Mouse (Mus musculus) liver, embryonic 11.5 days (tissue): ENCODE measurements around the gene Rad50. TPM values are rescaled to one million over a fixed set of nuclear protein-coding genes. Genes with fewer than 3 reads are reported as not detected.

Source experiments
- ATAC-seq: fragments of 200-750 bp; cut with Nextera tagmentation; replicated peaks from 2 replicates; pipeline ENCODE4 v1.8.0; 2017; ENCODE audit warnings: moderate number of reproducible peaks, mild to moderate bottlenecking, moderate TSS enrichment, moderate library complexity; ENCODE audit not compliant: low FRiP score
- DNase-seq: peaks from one replicate; pipeline ENCODE4 v3.0.0-alpha.2; 2017; ENCODE audit warnings: low spot score
- H3K27ac ChIP-seq: fragments of 300-500 bp; sonication (generic); 2 replicates; pipeline ENCODE4 v1.5.1; 2014; ENCODE audit warnings: mild to moderate bottlenecking, low read depth, low read length, control low read depth
- H3K27me3 ChIP-seq: fragments of 300-500 bp; sonication (generic); replicated peaks from 2 replicates; pipeline ENCODE4 v1.6.1; 2014; ENCODE audit warnings: low read length, mixed read lengths; ENCODE audit not compliant: control insufficient read depth, insufficient read depth
- H3K36me3 ChIP-seq: fragments of 300-500 bp; sonication (generic); 2 replicates; pipeline ENCODE4 v1.6.1; 2014; ENCODE audit warnings: mild to moderate bottlenecking, low read length, moderate library complexity, mixed read lengths; ENCODE audit not compliant: control insufficient read depth, insufficient read depth
- H3K4me1 ChIP-seq: fragments of 300-500 bp; sonication (generic); replicated peaks from 2 replicates; pipeline ENCODE4 v1.6.1; 2014; ENCODE audit warnings: low read length, mixed read lengths; ENCODE audit not compliant: control insufficient read depth, insufficient read depth
- H3K4me2 ChIP-seq: fragments of 300-500 bp; sonication (generic); 2 replicates; pipeline ENCODE4 v1.6.1; 2014; ENCODE audit warnings: mild to moderate bottlenecking, control low read depth, moderate library complexity
- H3K4me3 ChIP-seq: fragments of 300-500 bp; sonication (generic); 2 replicates; pipeline ENCODE4 v1.5.1; 2014; ENCODE audit warnings: low read depth, low read length, control low read depth
- H3K9ac ChIP-seq: fragments of 300-500 bp; sonication (generic); 2 replicates; pipeline ENCODE4 v1.6.1; 2014; ENCODE audit warnings: low read depth, low read length, control low read depth
- H3K9me3 ChIP-seq: fragments of 300-500 bp; sonication (generic); 2 replicates; pipeline ENCODE4 v1.6.1; 2016; ENCODE audit warnings: low read length, inconsistent platforms, mixed read lengths; ENCODE audit not compliant: control insufficient read depth
- WGBS: fragments of 180-500 bp; shearing (Covaris S2); extraction: QIAGEN DNeasy Blood & Tissue Kit; methylation state at CpG from one replicate; pipeline ENCODE4 v1.1.7; 2014; 5-methylcytosine and 5-hydroxymethylcytosine counted together
- polyA plus RNA-seq: library from polyadenylated mRNA; unstranded; fragments of >200 nt; fragmentation: Nextera tagmentation; extraction: Ambion mirVana; gene quantifications from 2 replicates; pipeline ENCODE4 v1.2.1, GENCODE M21; 2014

Gene Rad50
- polyA plus RNA-seq, 1 experiment from 2014 or later: 36.4 TPM

DNA sequence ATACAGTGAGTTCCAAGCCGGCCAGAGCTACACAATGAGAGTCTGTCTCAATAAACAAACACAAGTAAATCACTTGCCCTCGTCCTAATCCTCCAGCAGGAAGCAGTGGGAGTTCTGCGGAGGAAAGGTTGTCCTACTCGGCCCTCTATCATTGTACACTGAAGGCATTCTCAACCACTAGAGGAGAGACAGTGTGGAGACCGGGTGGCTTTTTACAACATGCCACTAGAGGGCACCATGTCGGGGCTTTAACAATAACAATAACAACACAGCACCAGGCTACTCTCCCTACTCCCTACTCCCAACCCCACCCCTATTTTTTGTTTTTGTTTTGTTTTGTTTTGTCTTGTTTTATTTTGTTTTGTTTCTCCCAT, 30.4 kb upstream of the Rad50 start:
- no peak for DNase-seq
- 37% methylated on average over 6 of the region's 6 CpGs for WGBS
- Histone ChIP-seq H3K4me1 (no peaks in the 10 kb centered on the region), H3K27ac (no peak overlapping the region), H3K27me3 (no peaks in the 10 kb centered on the region), H3K9ac (no peak overlapping the region), H3K4me2 (no peak overlapping the region), H3K36me3 (no peaks in the 10 kb centered on the region), H3K4me3 (no peak overlapping the region), H3K9me3 (no peaks in the 10 kb centered on the region)
- peak; percentile 75 for ATAC-seq

DNA sequence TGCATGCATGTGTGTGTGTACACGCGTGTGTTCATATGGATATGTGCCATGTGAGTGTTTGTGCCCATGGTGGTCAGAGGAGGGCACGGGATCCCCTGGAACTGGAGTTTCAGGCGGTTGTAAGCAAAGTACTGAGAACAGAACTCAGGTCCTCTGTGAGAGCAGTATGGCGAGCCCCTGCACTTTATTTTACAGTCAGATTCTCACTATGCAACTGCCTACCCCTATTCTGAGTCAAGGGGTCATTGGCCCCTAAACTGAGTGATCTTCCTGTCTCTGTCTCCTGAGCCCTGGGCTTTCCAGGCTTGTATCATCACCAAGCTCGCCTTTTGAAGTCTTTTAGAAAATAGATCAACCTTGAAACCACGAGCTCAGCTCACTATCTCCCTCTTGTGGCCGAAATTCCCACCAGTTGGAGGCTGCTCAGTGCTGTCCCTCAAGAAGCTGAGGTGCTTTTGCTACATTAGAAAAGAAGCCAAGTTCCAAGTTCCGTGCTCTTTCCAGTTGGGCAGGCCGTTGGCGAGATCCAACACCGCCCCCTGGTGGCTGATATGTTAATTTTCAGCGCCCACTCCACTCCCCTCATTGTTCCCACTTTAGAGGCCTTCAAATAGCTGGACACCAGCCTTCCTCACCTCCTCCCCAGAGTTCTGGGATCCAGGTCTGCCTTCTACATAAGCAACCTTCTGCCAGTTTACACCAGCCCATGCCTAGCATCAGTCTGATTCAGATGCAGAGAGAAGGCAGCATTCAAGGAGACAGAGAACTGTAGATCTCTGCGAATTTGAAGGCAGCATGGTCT, 29.9 kb upstream of the Rad50 start:
- H3K4me2 ChIP-seq: no peak overlapping the region
- ATAC-seq (peak; percentile 74), DNase-seq (peak; percentile 68)
- WGBS: 42% methylated on average over 14 of the region's 14 CpGs
- no peak overlapping the region for H3K27ac ChIP-seq
- H3K4me1 ChIP-seq: no peaks in the 10 kb centered on the region
- H3K27me3 ChIP-seq: no peaks in the 10 kb centered on the region
- no peak overlapping the region for H3K9ac ChIP-seq
- H3K9me3 ChIP-seq: no peaks in the 10 kb centered on the region
- no peak overlapping the region for H3K4me3 ChIP-seq
- no peaks in the 10 kb centered on the region for H3K36me3 ChIP-seq

DNA sequence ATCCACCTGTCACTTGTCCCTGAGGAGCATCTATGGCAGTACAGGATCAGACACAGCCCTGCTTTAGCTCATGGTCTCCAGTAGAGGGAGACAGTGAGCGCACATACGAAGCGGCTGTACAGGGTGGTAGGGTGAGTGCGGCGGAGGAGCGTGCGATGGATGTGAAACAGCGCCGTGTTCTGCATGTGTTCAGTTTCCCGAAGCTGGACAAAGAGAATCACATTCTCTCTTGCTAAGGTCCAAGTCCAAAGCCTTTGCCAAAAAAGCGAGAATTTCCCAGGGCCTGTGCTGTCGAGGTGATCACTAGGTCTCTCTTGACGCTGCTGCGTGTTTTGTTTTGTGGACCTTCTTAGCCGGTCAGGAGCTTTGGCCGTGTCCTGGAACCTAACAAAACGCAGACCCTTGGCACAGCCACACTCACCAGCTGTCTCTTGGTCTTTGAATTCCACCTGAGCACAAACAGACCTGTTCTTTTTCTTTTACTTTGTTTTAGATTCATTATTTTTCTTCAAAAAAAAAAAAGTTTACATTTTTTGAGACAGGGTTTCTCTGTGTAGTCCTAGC, 28.6 kb upstream of the Rad50 start:
- Histone ChIP-seq H3K4me3 (peak overlapping the region; percentile 0; the same call in 1 of the 2 replicates), H3K4me2 (peak overlapping the region; percentile 52), H3K36me3 (no peaks in the 10 kb centered on the region), H3K4me1 (no peaks in the 10 kb centered on the region), H3K27ac (no peak overlapping the region), H3K27me3 (no peaks in the 10 kb centered on the region), H3K9ac (no peak overlapping the region), H3K9me3 (no peaks in the 10 kb centered on the region)
- ATAC-seq: peak; percentile 80
- peak; percentile 59 for DNase-seq
- 32% methylated on average over 17 of the region's 17 CpGs for WGBS

DNA sequence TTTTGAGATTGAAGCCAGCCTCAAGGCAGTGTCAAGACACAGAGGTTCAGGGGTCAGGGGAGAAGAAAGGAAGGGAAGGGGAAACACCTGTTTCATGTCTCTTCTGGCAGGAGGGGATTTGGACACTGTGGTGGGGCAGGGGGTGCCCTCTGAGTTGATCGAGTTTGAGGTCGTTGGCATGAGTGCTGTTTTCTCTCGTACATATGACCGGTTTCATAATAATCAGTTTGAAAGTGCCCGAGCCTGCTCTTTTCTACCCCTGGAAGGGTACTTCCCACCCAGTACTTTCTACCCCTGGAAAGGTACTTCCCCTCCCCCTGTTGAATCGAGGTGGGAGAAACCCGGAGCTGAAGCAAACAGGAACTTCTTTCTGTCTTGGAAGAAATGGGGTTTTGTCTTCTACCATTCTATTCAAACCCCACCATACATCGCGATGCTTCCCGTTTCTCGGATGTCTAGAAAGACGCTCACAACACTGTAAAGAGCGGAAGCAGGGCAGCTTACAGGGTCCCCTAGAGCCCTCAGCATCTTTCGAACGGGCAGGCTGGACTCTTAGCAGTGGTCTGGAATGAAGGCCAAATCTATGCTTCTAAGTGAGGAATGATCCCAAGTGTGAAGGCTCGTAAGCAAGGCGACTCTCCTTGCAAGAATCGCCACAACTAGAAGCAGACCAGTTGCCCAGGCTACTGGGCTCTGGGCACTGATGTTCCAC, 28.0 kb upstream of the Rad50 start:
- Histone ChIP-seq H3K4me1 (no peaks in the 10 kb centered on the region), H3K4me3 (peak overlapping the region; percentile 0; the same call in 1 of the 2 replicates), H3K27ac (no peak overlapping the region), H3K9ac (no peak overlapping the region), H3K9me3 (no peaks in the 10 kb centered on the region), H3K36me3 (no peaks in the 10 kb centered on the region), H3K4me2 (no peak overlapping the region; the same call in 1 of the 2 replicates), H3K27me3 (no peaks in the 10 kb centered on the region)
- 62% methylated on average over 18 of the region's 18 CpGs for WGBS
- ATAC-seq: no peak
- DNase-seq: no peak

- 78% methylated on average over 2 of the region's 2 CpGs for WGBS
- DNase-seq: no peak
- H3K9me3 ChIP-seq: no peaks in the 10 kb centered on the region
These were observed 27.3 kb upstream of the Rad50 start for GRCm38 (mm10) chr11:53734431-53734830.

GRCm38 (mm10) chr11:53733824-53734223, 26.7 kb upstream of the Rad50 start:
- DNase-seq (no peak), ATAC-seq (no peak)
- no peak overlapping the region for H3K4me3 ChIP-seq
- no peaks in the 10 kb centered on the region for H3K9me3 ChIP-seq
- 80% methylated on average over 7 of the region's 7 CpGs for WGBS
- H3K9ac ChIP-seq: no peak overlapping the region
- no peak overlapping the region for H3K27ac ChIP-seq
- no peaks in the 10 kb centered on the region for H3K27me3 ChIP-seq
- no peaks in the 10 kb centered on the region for H3K4me1 ChIP-seq
- H3K4me2 ChIP-seq: no peak overlapping the region
- no peaks in the 10 kb centered on the region for H3K36me3 ChIP-seq

More at GRCm38 (mm10) chr11:53734431-53734830, 27.3 kb upstream of the Rad50 start:
- no peak for ATAC-seq
- H3K4me3 ChIP-seq: no peak overlapping the region
- H3K4me1 ChIP-seq: no peaks in the 10 kb centered on the region
- H3K36me3 ChIP-seq: no peaks in the 10 kb centered on the region
- no peak overlapping the region for H3K9ac ChIP-seq
- no peak overlapping the region for H3K27ac ChIP-seq
- no peak overlapping the region for H3K4me2 ChIP-seq
- H3K27me3 ChIP-seq: no peaks in the 10 kb centered on the region

DNA sequence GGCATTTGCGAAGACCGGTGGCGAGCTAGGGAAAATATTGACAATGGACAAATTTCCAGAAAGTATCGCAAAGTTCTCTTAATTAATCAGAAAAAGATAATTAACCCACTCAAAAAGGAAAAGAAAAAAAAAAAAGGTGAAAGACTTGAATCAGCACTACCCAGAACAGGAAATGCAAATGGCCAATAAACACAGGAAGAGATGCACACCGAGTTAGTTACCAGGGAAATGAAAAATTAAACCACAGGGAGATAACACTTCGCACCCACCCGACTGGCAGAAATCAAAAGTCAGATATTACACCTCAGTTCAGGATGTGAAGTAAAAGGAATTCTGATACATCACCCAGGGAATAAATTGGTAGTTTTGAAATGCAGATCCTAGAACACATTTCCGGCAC, 25.1 kb upstream of the Rad50 start:
- H3K9ac ChIP-seq: no peak overlapping the region
- 71% methylated on average over 8 of the region's 8 CpGs for WGBS
- H3K9me3 ChIP-seq: no peaks in the 10 kb centered on the region
- no peak overlapping the region for H3K4me2 ChIP-seq
- DNase-seq (no peak), ATAC-seq (no peak)
- no peaks in the 10 kb centered on the region for H3K36me3 ChIP-seq
- H3K27me3 ChIP-seq: no peaks in the 10 kb centered on the region
- H3K4me3 ChIP-seq: no peak overlapping the region
- H3K4me1 ChIP-seq: no peaks in the 10 kb centered on the region
- no peak overlapping the region for H3K27ac ChIP-seq

DNA sequence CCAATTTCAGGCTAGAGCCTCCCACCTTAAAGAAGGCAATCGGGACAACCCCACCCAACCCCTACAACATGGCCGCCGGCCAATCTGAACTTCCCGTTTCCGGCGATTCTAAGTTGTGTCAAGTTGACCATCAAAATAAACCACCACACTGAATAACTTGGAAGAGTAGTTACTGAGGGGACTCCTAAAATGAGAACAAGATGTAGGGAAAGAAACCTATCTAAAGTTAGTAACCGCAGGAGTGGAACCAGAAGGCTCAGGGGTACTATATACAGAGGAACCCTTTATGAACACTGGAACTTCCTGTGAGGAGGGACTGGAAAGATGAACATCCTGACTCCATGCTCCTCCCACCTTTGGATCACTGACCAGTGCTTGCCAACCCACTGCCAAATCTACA, 24.3 kb upstream of the Rad50 start:
- H3K4me1 ChIP-seq: no peaks in the 10 kb centered on the region
- DNase-seq (no peak), ATAC-seq (no peak)
- 92% methylated on average over 7 of the region's 7 CpGs for WGBS
- H3K9ac ChIP-seq: no peak overlapping the region
- H3K4me3 ChIP-seq: no peak overlapping the region
- H3K9me3 ChIP-seq: no peaks in the 10 kb centered on the region
- H3K4me2 ChIP-seq: no peak overlapping the region
- no peak overlapping the region for H3K27ac ChIP-seq
- H3K27me3 ChIP-seq: no peaks in the 10 kb centered on the region
- H3K36me3 ChIP-seq: no peaks in the 10 kb centered on the region
